Mouse (Mus musculus) heart, postnatal 0 days (tissue): Measurements from ENCODE around the gene Birc5.

ENCODE experiments used
- CTCF ChIP-seq: IDR thresholded peaks from 2 replicates; pipeline ENCODE4 v1.5.1; 2016; ENCODE audit warnings: antibody characterized with exemption, control low read depth, low read depth
- EP300 ChIP-seq: IDR thresholded peaks from 2 replicates; pipeline ENCODE4 v1.6.1; 2016; ENCODE audit warnings: antibody characterized with exemption, low read depth

DNA sequence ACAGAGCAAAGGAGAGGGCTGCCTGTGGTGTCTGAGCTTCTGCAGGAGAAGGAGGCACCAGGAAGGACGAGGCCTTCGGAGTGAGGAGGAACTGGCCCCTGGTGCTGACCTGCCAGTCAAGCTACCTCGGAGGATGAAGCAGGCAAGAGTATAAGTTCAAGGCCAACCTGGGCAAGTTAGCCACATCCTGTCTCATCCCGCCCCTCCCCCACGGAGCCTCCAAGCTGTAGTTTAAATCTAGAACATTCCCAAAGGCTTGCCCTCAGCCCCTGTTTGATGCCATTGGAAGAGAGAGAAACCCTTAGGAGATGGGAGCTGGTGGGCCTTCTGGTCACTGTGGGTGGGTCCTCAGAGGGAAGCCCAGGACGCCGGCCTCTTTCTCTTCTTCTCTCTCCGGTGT is 55.4 kb downstream of the Birc5 start:
- TF ChIP-seq CTCF (no peak), EP300 (no peak)
